Mouse (Mus musculus): ENCODE measurements around the gene Serac1. TPM values are rescaled to one million over a fixed set of nuclear protein-coding genes. Genes with fewer than 3 reads are reported as not detected.
A peak's percentile ranks its signal among the peaks of the same experiment; 100 is the strongest.

Gene Serac1
- total RNA-seq (2021): 10 to 100 TPM; 20.2 to 25.2 TPM
- long read RNA-seq, full-length matches to known transcripts: 2 of 8 reads
- long read RNA-seq, partial matches to known transcripts: 1 of 8 reads
- long read RNA-seq, other reads (novel, unspliced or antisense): 5 of 8 reads

DNA sequence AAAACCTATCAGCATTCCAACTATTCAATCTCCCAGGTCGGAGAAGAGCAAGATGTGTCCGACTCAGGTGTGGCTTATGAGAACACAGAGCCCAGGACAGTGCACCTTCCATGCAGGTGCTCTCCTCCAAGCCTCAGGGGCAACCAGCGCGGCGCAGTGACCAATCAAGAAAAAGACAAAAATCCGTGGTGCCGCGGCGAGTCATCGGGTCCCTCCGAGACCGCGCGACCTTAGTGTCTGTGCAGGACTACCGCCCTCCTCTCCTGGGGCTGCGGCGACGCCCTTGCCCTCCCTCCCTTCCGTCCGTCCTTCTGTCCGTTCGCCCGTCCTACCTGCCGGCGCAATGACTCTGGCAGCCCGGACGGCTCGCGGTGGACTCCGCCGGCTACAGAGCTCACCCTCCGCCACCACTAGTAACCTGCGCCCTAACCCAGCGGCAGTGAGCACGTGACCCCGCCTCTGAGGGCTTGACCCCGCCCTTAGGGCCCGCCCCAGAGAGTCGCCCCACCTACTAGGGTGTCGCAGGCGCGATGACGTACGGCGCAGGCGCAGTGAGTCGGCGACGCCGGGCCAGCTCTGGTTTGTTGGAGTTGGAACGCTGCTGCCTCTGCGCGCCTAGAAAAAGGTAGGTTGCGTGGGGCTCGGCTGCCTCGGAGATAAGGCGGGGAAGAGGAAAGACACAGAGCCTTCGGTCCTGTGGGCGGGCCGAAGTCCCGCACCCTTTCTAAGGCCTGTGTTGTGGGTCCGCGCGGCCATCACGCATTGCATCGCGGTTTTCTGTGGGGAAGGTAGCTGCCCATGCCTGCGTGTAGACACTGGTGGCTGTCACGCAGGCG is at the start of gene Serac1, which contains the start of gene Gtf2h5:
TSS of gene Serac1 (minus strand) at position 455 of the 836 bp plus-strand sequence.
TSS of gene Gtf2h5 (plus strand) at position 500 of the 836 bp plus-strand sequence.
- peak; percentile 97 to 98 for DNase-seq (ENCODE audit: low spot score in 2 of 2)

DNA sequence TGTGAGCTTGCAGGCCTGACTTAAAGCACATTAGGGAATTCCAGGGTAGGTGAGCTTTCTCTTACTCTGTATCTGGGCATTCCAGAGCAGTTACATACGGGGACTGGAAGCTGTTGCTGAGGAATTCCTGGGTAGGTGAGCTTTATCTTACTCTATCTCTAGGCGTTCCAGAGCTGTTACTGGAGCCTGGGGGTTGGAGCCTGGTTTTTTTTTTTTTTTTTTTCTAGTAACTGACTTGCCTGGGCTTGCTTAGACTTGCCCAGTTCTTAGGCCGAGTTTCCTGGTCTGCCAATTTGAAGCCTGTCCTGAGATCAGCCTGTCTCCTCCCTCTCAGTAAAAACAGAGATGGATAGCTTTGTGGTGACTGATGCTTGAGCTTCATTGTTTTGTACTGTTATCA is 48.5 kb upstream of the Serac1 start:
- DNase-seq (ENCODE audit: low spot score in 2 of 2): no peak

GRCm38 (mm10) chr17:6125441-6125840 is 45.9 kb upstream of the Serac1 start:
- DNase-seq (ENCODE audit: low spot score in 2 of 2): no peak

- DNase-seq (ENCODE audit: low spot score in 2 of 2): no peak
Observed at GRCm38 (mm10) chr17:6123776-6124175, 44.2 kb upstream of the Serac1 start.

- no peak for DNase-seq (ENCODE audit: low spot score in 2 of 2)
Observed at GRCm38 (mm10) chr17:6118861-6119260, 39.3 kb upstream of the Serac1 start.

DNA sequence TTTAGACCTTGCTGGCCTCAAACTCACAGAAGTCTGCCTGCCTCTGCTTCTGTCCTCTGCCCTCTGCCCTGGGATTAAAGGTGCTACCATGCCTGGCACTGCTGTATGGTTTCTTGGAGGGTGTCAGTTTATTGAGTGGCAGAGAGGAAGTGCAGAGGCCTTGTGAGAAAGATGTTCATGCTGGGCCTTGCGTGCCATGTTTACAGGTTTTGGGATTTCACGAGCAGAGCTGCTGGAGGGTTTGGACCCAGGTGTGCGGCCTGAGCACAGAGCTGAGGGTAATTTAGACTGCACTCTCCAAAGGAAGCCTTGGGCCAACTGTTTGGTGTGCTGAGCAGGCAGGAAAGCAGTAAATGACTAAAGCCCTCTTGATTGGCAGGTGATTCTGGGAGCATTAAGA is 38.4 kb upstream of the Serac1 start:
- DNase-seq (ENCODE audit: low spot score in 2 of 2): no peak

DNA sequence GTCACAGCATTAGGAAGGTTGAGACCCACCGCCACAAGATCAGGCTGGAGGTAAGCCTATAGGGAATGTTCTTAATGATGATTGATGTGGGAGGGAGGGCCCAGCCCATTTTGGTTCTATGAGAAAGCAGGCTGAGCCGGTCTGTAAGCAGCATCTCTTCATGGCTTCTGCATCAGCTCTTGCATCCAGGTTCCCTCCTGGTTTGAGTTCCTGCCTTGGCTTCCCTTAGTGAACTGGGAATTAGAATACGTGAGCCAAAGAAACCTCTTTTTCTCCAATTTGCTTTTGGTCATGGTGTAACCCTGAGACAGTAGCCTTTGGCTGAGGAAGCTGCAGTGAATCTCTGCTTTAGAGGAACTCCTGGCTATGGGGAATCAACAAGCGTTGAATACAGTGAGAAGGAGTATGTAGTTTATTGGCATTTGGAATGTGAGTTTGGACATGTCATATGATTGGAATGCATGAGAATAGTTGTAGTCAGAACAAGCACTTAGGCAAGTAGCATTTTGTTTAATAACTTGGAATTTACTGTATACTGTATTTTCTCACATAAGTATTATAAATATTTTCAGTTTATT is 37.7 kb upstream of the Serac1 start:
- DNase-seq (ENCODE audit: low spot score in 2 of 2): no peak

DNA sequence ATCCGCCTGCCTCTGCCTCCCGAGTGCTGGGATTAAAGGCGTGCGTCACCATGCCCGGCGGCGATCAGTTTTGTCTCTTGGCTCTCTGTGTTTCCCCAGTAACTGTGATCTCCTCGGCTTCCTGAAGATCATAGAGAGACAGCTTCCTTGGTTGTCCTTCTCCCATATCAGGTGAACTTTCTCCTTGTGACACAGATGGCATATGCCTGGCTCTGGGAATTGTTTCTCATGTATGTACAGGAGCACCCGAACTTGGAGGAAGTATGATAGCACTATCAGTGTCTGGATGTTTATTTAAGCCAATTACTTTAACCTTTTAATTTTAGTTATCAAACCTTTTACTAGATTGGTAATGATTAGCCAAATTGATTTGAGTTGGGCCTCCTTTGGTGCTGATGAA is 35.5 kb upstream of the Serac1 start:
- DNase-seq (ENCODE audit: low spot score in 2 of 2): no peak

DNA sequence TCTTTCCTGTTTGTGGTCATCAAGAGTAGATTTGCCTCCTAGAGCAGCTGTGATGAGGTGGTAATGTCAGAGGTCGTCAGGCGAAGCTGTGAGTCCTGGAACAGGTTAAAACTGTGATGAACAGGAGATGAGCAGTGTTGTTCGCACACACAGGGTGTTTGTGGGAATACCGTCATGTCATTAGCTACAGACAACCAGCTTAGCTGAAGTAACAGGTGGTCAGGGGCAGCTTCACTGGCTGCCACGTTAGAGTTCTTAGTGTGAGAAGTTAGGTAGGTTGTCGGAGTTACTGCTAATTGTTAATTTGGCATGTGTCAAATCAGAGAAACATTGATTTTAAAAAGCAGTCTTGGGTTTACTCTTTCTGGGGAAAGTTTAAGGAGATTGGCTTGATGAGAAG is 34.1 kb upstream of the Serac1 start:
- no peak for DNase-seq (ENCODE audit: low spot score in 2 of 2)

DNA sequence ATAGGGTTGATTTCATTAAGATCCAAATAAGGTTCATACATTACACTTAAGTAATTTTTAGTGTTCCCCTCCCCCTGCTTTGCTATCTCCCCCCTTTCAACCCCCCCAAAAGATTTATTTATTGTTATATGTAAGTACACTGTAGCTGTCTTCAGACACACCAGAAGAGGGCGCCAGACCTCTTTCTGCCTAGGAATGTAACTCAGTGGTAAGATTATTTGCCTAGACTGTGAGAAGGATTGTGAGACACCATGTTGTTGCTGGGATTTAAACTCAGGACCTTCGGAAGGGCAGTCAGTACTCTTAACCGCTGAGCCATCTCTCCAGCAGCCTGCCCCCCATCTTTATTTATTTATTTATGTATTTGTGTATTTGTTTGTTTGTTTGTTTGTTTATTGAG is 31.4 kb upstream of the Serac1 start:
- DNase-seq (ENCODE audit: low spot score in 2 of 2): peak in 1 of 2 experiments; percentile 55

- no peak for DNase-seq (ENCODE audit: low spot score in 2 of 2)
Observed at GRCm38 (mm10) chr17:6108175-6108574, 28.6 kb upstream of the Serac1 start.

- DNase-seq (ENCODE audit: low spot score in 2 of 2): peak; percentile 57 to 75
Observed at GRCm38 (mm10) chr17:6107015-6107601, 27.6 kb upstream of the Serac1 start.

- peak; percentile 81 to 85 for DNase-seq (ENCODE audit: low spot score in 2 of 2)
Observed at GRCm38 (mm10) chr17:6106361-6107014, 26.9 kb upstream of the Serac1 start, which contains the start of gene Tulp4. Gene Tulp4 (plus strand): TSS chr17:6106437.

- DNase-seq (ENCODE audit: low spot score in 2 of 2): no peak
Observed at GRCm38 (mm10) chr17:6103566-6103965, 24.0 kb upstream of the Serac1 start.

- DNase-seq (ENCODE audit: low spot score in 2 of 2): no peak
Observed at GRCm38 (mm10) chr17:6102287-6102686, 22.7 kb upstream of the Serac1 start.

GRCm38 (mm10) chr17:6097884-6098283 is 18.3 kb upstream of the Serac1 start:
- peak; percentile 60 to 69 for DNase-seq (ENCODE audit: low spot score in 2 of 2)

DNA sequence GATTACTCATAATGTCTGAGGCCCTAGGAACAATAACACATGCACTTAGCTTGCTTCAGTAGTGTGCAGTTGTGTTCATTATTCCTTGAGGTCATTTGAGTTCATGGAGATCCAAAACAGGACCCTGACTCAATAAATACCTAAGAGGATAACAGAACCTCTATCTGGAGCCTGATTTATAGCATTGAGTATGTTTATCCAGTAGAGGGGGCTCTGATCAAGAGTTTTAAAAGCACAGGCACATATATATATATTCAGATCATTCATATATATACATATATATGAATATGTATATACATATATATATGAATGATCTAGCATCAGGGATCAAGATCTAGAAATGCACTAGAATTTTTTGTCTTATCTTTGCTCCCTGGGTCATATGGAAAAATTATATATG is 16.0 kb upstream of the Serac1 start:
- DNase-seq (ENCODE audit: low spot score in 2 of 2): no peak

- DNase-seq (ENCODE audit: low spot score in 2 of 2): no peak
Observed at GRCm38 (mm10) chr17:6091604-6092003, 12.1 kb upstream of the Serac1 start.

DNA sequence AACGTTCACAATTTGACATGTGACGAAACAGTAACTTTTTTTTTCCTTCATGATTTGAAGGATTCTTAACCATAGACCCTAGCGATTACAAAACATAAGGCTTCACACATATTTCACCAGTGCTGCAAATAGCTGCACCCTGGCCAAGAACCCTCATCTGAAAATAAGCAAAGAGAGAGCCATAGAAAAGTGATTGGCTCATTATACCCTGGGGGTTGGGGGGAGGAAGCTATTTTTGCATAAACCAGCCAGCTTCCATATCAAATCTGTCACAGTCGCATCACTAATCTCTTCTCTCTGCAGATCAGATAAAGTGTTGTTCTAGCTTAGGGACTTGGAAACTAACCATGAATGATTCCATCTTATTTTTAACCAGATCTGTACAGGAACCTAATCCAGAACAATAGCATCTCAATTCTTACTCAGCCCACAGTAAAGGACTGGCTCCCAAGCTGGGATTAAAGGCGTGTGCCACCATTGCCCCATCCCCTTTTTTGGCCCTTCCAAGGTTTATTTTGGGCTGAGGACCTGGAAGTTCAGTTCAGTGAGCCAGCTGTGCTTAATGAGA is 3.9 kb upstream of the Serac1 start:
- no peak for DNase-seq (ENCODE audit: low spot score in 2 of 2)

- DNase-seq (ENCODE audit: low spot score in 2 of 2): no peak
Observed at GRCm38 (mm10) chr17:6073405-6073804, 6.1 kb downstream of the Serac1 start.

DNA sequence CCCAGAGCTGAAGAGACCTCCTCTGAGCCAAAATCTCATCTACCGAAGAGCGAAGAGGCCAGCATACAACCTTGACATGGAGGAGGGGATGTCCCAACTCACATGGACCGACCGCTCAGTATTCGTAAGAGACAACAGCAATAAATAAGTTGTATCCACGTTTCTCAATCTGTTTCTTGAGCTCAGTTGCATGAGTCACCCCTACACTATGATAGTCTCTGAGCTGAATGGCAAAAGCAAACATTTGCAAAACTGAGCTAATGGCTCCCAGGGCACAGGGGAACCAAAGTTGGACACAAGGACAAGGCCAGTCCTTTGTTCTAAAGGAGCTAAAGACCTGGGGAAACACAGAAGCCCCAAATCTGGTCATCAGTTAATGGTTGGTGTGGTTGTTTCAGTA is 9.7 kb downstream of the Serac1 start:
- no peak for DNase-seq (ENCODE audit: low spot score in 2 of 2)

All from layer of hippocampus, postnatal 10 days (tissue).